Mouse (Mus musculus) spleen, adult 12 weeks (tissue): Measurements from ENCODE around the gene Dnajc8.
"Not testable (repeated sequence)": the region's sequence is repeated elsewhere in the genome, so short reads cannot be mapped to it uniquely, and the experiment has no call there.

Experiments used
- DNase-seq: peaks from one replicate; pipeline ENCODE4 v3.0.0; 2022; ENCODE audit warnings: low spot score

Gene Dnajc8

DNA sequence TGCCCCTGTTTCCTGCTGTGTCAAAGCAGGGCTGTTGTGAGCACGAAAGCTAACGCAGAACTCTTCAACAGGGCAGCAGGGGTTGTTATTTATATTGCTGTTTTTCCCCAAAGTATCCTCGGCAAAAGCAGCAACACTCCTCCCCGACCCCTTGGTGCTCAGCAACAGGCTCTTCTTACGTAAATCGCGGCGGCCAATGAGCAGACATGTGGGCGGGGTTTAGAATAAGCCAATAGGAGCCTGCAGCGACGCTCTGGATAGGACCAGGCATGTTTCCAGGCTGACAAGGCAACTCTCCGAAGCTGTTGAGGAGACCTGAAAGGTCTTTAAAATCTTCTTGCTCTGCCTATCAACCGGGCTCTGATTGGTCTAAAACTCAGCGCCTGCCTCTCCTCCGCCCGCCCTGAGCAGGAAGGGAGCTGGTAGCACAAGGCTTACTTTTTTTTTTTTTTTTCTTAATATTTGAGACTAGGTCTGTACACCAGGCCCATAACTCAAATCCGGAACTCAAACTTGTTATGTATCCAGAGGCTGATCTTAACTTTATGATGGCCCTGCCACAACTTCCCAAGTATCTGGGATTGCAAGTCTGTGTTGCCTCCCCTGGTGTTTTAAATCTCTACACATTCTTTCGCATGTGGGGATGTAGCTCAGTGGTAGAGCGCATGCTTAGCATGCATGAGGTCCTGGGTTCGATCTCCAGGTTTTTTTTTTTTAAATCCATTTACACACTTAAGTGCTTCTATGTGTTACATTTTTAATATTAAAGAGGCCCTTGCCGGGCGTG lies 19.8 kb upstream of the Dnajc8 start:
- DNase-seq = peak; percentile 81

DNA sequence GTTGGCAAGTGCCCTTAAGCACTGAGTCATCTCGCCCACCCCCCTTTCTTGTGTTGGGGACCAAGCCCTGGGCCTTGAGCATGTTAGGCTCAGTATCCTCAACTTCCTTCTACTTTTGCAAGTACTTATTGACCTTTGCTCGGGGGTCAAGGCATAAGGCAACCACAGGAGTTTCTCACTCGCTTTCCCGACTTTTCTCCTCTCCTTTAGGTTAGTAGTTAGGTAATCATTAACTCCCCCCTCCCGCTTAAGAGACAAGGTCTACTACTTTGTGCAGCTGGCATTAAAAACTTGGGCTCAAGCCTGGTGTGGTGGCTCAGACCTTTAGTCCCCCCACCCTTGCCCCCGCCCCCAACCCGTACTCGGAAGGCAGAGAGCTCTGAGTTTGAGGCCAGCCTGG lies 17.3 kb upstream of the Dnajc8 start:
- DNase-seq = no peak

DNA sequence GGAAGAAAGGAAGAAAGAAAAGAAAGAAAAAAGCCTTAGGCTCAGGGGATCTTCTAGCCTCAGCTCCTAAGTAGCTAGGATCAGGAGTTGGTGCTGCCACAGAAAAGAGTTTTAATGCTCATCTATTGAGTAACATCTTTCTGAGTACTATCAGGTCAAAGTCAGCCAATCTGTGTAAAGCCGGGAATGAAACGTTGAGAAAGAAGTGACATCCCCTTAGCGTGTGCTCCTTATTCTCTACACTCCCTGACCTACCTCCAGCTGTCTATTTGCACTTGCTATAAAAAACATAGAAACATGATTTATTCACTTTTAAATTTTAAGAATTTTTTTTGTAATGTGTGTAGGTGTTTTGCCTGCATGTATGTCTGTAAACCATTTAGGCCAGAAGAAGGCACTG lies 16.2 kb upstream of the Dnajc8 start:
- no peak for DNase-seq

DNA sequence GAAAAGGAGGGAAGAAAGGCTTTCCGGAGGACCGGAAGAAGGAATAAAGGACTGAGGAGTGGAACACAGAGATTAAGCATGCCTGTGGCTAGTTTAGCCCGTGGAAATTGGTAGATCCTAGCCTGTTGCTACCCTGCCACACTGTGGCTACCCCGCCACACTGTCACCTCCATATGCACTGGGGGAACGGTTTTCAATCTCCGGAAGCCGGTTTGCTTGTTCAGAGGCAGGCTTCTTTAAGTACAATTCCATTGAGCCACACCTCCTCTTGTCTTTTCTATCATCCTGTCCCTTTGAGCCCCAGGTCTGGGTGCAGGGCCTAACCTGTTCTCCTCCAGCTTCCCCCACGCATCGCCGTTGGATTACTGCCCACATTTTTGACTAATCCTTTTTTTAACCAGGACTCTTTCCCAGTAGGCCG lies 11.0 kb upstream of the Dnajc8 start:
- no peak for DNase-seq

DNA sequence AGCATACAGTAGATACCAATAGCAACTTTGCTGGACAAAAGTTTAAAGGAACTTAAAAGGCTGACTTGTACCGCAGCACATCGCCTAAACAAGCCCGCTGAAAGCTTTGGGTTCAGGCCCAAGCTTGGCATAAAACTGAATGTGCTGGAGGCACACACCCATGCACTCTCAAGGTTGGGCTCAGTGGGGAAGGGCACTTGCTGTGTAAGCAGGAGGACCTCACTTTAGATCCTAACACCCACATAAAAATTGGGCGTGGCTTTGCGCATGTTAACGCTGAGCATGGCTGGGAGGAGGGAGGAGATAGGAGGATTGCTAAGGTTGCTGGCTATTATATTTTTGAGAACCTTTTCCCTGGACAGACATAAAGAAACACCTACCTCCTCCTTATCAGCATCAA lies 10.5 kb upstream of the Dnajc8 start:
- DNase-seq = no peak

DNA sequence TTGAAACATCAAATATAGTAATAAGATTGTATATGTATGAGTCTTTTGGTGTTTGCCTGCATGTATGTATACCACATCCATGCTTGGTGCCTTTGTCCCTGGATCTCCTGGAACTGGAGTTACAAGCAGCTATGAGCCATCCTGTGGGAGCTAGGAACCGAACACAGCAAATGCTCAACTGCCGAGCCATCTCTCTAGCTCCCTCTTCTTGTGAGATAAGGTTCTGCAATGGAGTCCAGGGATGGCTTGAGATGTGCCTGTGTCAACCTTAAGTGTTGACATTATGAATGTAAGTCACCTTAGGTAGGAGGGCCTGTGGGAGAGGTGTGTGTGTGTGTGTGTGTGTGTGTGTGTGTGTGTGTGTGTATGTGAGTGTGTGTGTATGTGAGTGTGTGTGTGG lies 8.7 kb upstream of the Dnajc8 start:
- no peak for DNase-seq

GRCm38 (mm10) chr4:132527917-132528522 lies 7.3 kb upstream of the Dnajc8 start:
- DNase-seq = no peak

DNA sequence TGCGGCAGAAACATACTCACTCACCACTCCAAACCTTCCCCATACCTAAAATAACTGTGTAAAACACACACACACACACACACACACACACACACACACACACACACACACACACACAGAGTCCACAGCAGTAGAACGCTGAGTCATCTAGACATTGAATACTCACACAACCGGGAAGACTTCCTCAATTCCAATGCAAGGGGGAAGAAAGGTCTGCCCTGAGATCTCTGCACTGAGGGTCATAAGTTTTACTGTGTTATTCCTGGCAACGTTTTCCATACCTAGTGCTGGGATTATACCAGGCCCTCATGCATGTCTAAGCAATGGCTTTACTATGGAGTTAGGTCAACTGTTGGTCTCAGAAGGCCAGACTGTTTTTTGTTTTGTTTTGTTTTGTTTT lies 6.0 kb upstream of the Dnajc8 start:
- no peak for DNase-seq

- peak; percentile 47 for DNase-seq
These were observed 5.1 kb upstream of the Dnajc8 start for GRCm38 (mm10) chr4:132530033-132530804.

DNA sequence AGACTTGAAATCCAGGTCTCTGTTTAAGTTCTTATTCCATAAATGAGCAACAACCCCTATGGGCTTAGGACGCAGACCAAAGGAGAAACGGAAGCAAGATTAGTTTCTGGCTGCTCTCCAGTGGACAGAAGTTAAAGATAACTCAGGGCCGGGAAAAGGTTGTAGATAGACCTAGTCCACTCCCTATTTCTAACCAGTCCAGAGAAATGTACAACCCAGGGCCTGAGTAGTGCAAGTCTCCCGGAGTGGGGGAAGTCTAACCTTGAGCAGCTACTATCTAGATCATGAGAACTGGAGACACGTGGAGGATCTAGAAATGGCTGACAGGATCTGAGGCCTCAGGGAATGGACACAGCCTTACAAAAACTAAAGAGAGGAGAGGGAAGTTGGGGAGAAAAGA lies 2.9 kb upstream of the Dnajc8 start:
- DNase-seq = no peak

- peak; percentile 77 for DNase-seq
These were observed 2.1 kb upstream of the Dnajc8 start, which contains the start of gene Atpif1 for GRCm38 (mm10) chr4:132532981-132533916. Gene Atpif1 (minus strand): TSS chr4:132533659.

DNA sequence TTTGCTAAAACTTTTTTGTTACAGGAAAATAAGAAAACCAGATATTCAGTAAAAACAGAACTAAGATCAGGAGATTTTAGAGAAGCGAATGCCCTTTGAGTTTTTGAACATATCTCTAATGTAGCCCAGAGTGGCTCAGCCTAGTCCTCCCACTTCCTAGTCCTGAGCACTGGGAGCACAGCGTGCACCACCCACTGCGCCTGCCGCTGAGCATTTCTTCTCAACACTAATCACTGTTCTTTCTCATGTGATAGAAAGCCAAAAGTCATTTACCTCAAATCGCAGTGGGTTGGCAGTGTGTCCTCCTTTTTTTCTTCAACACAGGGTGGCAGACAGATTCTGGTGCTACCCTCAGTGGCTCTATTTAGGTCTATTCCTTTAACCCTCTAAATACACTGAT lies 4.1 kb downstream of the Dnajc8 start:
- DNase-seq = no peak

GRCm38 (mm10) chr4:132541413-132541812 lies 6.1 kb downstream of the Dnajc8 start:
- DNase-seq = no peak

GRCm38 (mm10) chr4:132542724-132543123 lies 7.4 kb downstream of the Dnajc8 start:
- no peak for DNase-seq

DNA sequence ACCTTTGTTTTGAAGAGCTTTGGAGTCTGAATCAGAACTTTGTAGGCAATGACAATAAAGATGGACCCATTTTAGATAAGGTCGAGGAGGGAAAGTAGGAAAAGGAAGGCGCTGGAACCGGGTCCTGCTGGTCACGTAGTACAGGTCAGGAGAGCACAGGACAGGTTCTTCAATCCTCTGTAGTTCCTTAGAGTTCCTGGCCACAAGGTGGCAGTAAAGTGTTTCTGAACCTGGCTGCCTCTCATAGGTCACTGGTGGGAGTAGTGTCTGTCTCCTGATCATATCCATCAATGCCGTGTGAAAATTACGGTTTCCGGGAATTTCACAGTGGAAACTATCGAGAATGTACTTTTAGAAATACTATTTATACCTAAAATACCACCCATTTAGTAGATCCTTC lies 10.5 kb downstream of the Dnajc8 start:
- DNase-seq = peak; percentile 56

DNA sequence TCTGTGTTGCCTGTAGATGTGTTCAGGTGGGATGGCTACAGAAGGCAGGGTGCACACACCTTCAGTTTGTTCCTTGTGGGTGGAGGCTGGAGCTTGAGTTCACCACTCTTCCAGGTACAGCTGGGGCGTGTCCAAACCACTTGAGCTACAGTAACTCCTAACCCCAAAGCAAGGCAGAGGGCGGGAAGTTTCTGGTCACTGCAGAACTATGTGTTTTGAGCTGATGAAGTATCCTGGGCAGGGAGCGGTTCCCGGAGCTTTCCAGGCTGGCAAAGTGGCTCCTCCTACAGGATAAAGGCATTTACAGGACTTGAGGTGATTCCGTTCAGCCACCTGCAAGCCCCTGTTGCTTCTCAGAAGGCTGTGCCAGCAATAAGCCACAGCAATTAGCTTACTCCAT lies 18.9 kb downstream of the Dnajc8 start:
- DNase-seq = no peak

GRCm38 (mm10) chr4:132554653-132555052 lies 19.3 kb downstream of the Dnajc8 start:
- no peak for DNase-seq

DNA sequence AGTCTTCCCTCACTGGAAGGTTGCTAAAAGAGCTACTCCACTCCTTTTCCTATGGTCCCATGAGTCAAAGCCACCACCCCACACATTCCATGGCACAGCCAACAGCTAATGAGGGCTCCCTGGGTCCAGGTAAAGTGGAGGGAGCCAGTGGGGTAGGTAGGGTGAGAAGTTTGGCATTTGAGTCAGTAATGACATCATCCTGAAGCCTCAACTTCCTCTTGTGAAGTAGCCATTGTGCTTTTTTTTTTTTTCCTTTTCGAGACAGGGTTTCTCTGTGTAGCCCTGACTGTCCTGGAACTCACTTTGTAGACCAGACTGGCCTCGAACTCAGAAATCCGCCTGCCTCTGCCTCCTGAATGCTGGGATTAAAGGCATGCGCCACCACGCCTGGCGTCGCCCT lies 20.2 kb downstream of the Dnajc8 start:
- DNase-seq = not testable (repeated sequence)

DNA sequence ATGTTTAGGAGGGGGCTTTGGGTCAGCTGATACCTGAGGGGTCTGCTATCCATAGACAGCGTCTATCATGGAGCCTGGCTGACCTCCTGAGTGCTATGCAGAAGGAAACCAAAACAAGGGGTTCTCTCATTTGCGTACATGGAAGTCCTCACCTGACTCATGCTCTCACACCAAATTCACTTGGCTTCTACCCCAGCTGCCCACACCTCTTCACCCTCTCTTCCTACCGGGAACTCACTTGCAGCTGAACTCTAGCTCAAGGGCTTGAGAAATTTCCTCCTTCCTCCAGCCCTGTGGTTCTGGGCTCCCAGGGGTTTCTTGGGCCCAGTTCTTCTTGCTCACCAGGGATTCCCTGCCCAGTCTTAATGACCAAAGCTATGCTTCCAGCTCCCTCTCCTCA lies 27.9 kb downstream of the Dnajc8 start:
- DNase-seq = no peak

GRCm38 (mm10) chr4:132563965-132564364 lies 28.6 kb downstream of the Dnajc8 start, which contains the start of gene Ptafr:
Gene Ptafr (plus strand): TSS chr4:132564067.
- DNase-seq = no peak

DNA sequence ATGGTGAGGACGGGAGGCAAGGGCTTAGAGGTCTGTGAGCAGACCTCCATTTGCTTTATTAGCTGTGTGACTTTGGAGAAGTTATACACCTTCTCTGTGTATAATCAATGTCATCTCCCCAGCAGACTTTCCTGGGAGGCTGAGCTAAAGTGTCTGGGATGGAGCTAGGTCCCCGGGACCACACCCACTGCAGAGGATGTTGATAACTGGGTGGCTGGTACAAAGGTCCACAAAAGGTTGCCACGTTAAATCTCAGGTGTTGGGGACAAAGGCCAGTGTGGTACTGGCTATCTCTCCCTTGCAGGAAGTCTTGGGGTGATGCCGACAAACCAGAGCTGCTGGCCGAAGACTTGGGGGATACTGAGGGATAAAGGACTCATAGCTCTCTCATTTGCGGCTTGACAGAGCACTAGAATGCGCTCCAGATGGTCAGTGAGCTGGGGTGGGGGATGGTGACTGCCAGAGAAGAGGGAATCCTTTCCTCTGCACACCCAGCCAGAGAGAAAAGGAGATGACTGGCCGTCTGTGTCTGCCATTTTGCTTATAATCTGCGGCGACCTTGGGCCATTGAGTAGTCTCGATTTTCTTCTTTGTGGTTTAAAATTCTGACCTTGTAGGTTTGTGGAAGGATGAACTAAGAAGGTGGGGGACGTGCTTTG lies 29.9 kb downstream of the Dnajc8 start:
- no peak for DNase-seq
